Comparison of ENCODE assay signal across 27 mouse cellular contexts in the genomic region with DNA sequence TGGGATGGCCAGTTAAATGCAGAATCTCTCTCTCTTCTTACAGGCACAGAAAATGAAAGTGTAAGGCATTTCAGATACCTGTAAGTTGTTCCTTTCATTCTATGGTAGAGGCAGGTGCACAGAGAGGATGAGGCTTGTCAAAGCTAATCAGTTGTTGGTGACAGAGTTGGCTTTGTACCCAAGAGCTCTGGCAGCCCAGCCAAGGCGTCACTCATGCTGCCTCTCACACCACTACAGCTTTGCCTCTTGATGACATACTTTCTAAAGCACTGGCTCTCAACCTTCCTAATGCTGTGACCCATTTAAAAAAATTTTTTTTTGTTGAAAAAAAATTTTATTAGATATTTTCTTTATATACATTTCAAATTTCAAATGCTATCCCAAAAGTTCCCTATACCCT.
DNase-seq lines count a peak whose midpoint lies in the region; ATAC-seq lines count a peak whose summit lies in the region.
"Had no signal": no experiment of that assay in that cellular context is flagged by ENCODE, and none has a peak within 500 bp of the region (broad histone marks: within the 10 kb centered on the region; RNA-seq: fewer than 3 reads in every experiment).

No protein-coding gene starts in this region.

- no peak overlapping the region for H3K9ac ChIP-seq in hindbrain, embryonic 13.5 days
- H3K9ac ChIP-seq in hindbrain, embryonic 12.5 days: no peak overlapping the region
- no peak overlapping the region for H3K9ac ChIP-seq in midbrain, embryonic 14.5 days (replicated peaks; ENCODE audit: low read length)
- H3K9ac ChIP-seq in midbrain, embryonic 13.5 days (replicated peaks): no peak overlapping the region
- H3K9ac ChIP-seq: embryonic facial prominence, embryonic 13.5 days; embryonic facial prominence, embryonic 15.5 days; forebrain, embryonic 12.5 days had no signal

- no peaks in the 10 kb centered on the region for H3K27me3 ChIP-seq in hindbrain, embryonic 13.5 days
- H3K27me3 ChIP-seq in hindbrain, embryonic 12.5 days: no peaks in the 10 kb centered on the region
- H3K27me3 ChIP-seq in midbrain, embryonic 14.5 days (ENCODE audit: control insufficient read depth, insufficient read depth, low read length): no peaks in the 10 kb centered on the region
- no peaks in the 10 kb centered on the region for H3K27me3 ChIP-seq in midbrain, embryonic 13.5 days
- H3K27me3 ChIP-seq: CH12.LX; embryonic facial prominence, embryonic 13.5 days; embryonic facial prominence, embryonic 15.5 days; forebrain, embryonic 12.5 days had no signal

- no peak overlapping the region for H3K4me3 ChIP-seq in hindbrain, embryonic 13.5 days
- H3K4me3 ChIP-seq in hindbrain, embryonic 12.5 days: no peak overlapping the region
- no peak overlapping the region for H3K4me3 ChIP-seq in midbrain, embryonic 14.5 days (replicated peaks; ENCODE audit: low read depth, low read length)
- H3K4me3 ChIP-seq in midbrain, embryonic 13.5 days (replicated peaks): no peak overlapping the region
- H3K4me3 ChIP-seq: embryonic facial prominence, embryonic 13.5 days; embryonic facial prominence, embryonic 15.5 days; erythroblast, embryonic 14.5 days; forebrain, embryonic 10.5 days; forebrain, embryonic 12.5 days had no signal

- peaks cover 17% of the 10 kb centered on the region for H3K4me1 ChIP-seq in hindbrain, embryonic 13.5 days (replicated peaks)
- 0 out of 2 replicates have a peak, but pooled peaks cover 4% of the 10 kb centered on the region for H3K4me1 ChIP-seq in hindbrain, embryonic 12.5 days
- peaks cover 9% of the 10 kb centered on the region for H3K4me1 ChIP-seq in midbrain, embryonic 14.5 days (ENCODE audit: control insufficient read depth, insufficient read depth, low read length)
- H3K4me1 ChIP-seq in midbrain, embryonic 13.5 days (replicated peaks): peaks cover 12% of the 10 kb centered on the region
- H3K4me1 ChIP-seq: embryonic facial prominence, embryonic 13.5 days; embryonic facial prominence, embryonic 15.5 days had no signal

- H3K4me2 ChIP-seq in hindbrain, embryonic 13.5 days: no peak overlapping the region
- H3K4me2 ChIP-seq in hindbrain, embryonic 12.5 days (replicated peaks): no peak overlapping the region
- H3K4me2 ChIP-seq in midbrain, embryonic 14.5 days (ENCODE audit: low read length): no peak overlapping the region
- H3K4me2 ChIP-seq in midbrain, embryonic 13.5 days (replicated peaks): no peak overlapping the region
- H3K4me2 ChIP-seq: embryonic facial prominence, embryonic 13.5 days; embryonic facial prominence, embryonic 15.5 days; forebrain, embryonic 12.5 days had no signal

- no peaks in the 10 kb centered on the region for H3K36me3 ChIP-seq in hindbrain, embryonic 13.5 days
- no peaks in the 10 kb centered on the region for H3K36me3 ChIP-seq in hindbrain, embryonic 12.5 days
- H3K36me3 ChIP-seq in midbrain, embryonic 14.5 days (ENCODE audit: control insufficient read depth, insufficient read depth, low read length): no peaks in the 10 kb centered on the region
- no peaks in the 10 kb centered on the region for H3K36me3 ChIP-seq in midbrain, embryonic 13.5 days
- H3K36me3 ChIP-seq: embryonic facial prominence, embryonic 13.5 days; embryonic facial prominence, embryonic 15.5 days; forebrain, embryonic 10.5 days; forebrain, embryonic 12.5 days; G1E had no signal

- 59% methylated on average over 1 of the region's 1 CpGs for WGBS in hindbrain, embryonic 13.5 days
- WGBS in hindbrain, embryonic 12.5 days: 63% methylated on average over 1 of the region's 1 CpGs
- 73% methylated on average over 1 of the region's 1 CpGs for WGBS in midbrain, embryonic 14.5 days
- WGBS in midbrain, embryonic 13.5 days: 77% methylated on average over 1 of the region's 1 CpGs

- peak overlapping the region; percentile 18; the same call in 1 of the 2 replicates for H3K27ac ChIP-seq in hindbrain, embryonic 13.5 days
- no peak overlapping the region for H3K27ac ChIP-seq in hindbrain, embryonic 12.5 days
- H3K27ac ChIP-seq in midbrain, embryonic 14.5 days (replicated peaks; ENCODE audit: low read depth, low read length): 0 out of 2 replicates have a peak overlapping the region, but pooled peaks have one; percentile 8
- H3K27ac ChIP-seq in midbrain, embryonic 13.5 days: no peak overlapping the region
- H3K27ac ChIP-seq: embryonic facial prominence, embryonic 13.5 days; embryonic facial prominence, embryonic 15.5 days; forebrain, embryonic 10.5 days; forebrain, embryonic 12.5 days had no signal

- no peak for ATAC-seq in cerebellum, adult (ENCODE audit: insufficient number of reproducible peaks, low FRiP score, low TSS enrichment)
- no peak for ATAC-seq in hindbrain, embryonic 13.5 days (ENCODE audit: low FRiP score)
- no peak for ATAC-seq in hindbrain, embryonic 12.5 days (ENCODE audit: low FRiP score)
- no peak for ATAC-seq in midbrain, embryonic 14.5 days (ENCODE audit: low FRiP score, low TSS enrichment)
- no peak for ATAC-seq in midbrain, embryonic 13.5 days
- ATAC-seq: activated CD4-positive, CD25-positive, alpha-beta regulatory T cell, adult 4 months; CD4-positive, CD25-positive, alpha-beta regulatory T cell, adult 4 months; forebrain, embryonic 14.5 days; forebrain, embryonic 16.5 days; Patski had no signal

- H3K9me3 ChIP-seq in hindbrain, embryonic 13.5 days: no peaks in the 10 kb centered on the region
- no peaks in the 10 kb centered on the region for H3K9me3 ChIP-seq in hindbrain, embryonic 12.5 days (replicated peaks)
- H3K9me3 ChIP-seq in midbrain, embryonic 14.5 days (ENCODE audit: control insufficient read depth, low read length): no peaks in the 10 kb centered on the region
- no peaks in the 10 kb centered on the region; the same call in 1 of the 2 replicates for H3K9me3 ChIP-seq in midbrain, embryonic 13.5 days
- H3K9me3 ChIP-seq: embryonic facial prominence, embryonic 13.5 days; embryonic facial prominence, embryonic 15.5 days; forebrain, embryonic 10.5 days; G1E had no signal

- DNase-seq in cerebellum, postnatal 10 days: peak; percentile 62 to 70
- no peak for DNase-seq in midbrain, embryonic 14.5 days
- DNase-seq: adrenal gland, adult 8-10 months; adrenal gland, postnatal 14 days; adrenal gland, postnatal 36 days; B cell, adult 2 months; cerebellum, adult 11-12 months; cerebellum, adult 2 months; cerebellum, adult 9-11 months; cerebellum, postnatal 36 days; embryo, embryonic 11 days had no signal

Comparison
In these comparisons a context has a peak if more than half of its experiments do, and no peak if none do; other contexts are left out.
1. H3K27ac ChIP-seq: peak in hindbrain, embryonic 13.5 days (single experiment) and midbrain, embryonic 14.5 days (single experiment); none in hindbrain, embryonic 12.5 days (single experiment) and midbrain, embryonic 13.5 days (single experiment).